Mouse (Mus musculus) forebrain, embryonic 12.5 days (tissue): ENCODE measurements around the gene Pan2. TPM values are rescaled to one million over a fixed set of nuclear protein-coding genes. Genes with fewer than 3 reads are reported as not detected.
"Not testable (repeated sequence)": the region's sequence is repeated elsewhere in the genome, so short reads cannot be mapped to it uniquely, and the experiment has no call there.

Experiments used
- ATAC-seq: fragments of 200-750 bp; cut with Nextera tagmentation; 2 replicates; pipeline ENCODE4 v1.8.0; 2017; ENCODE audit warnings: moderate TSS enrichment; ENCODE audit not compliant: low FRiP score
- H3K27ac ChIP-seq: fragments of 300-500 bp; sonication (generic); 2 replicates; pipeline ENCODE4 v1.5.1; 2016; ENCODE audit warnings: mild to moderate bottlenecking
- H3K27me3 ChIP-seq: fragments of 300-500 bp; sonication (generic); 2 replicates; pipeline ENCODE4 v1.6.1; 2016; ENCODE audit warnings: mild to moderate bottlenecking
- H3K36me3 ChIP-seq: fragments of 300-500 bp; sonication (generic); replicated peaks from 2 replicates; pipeline ENCODE4 v1.6.1; 2016; ENCODE audit warnings: mild to moderate bottlenecking
- H3K4me1 ChIP-seq: fragments of 300-500 bp; sonication (generic); 2 replicates; pipeline ENCODE4 v1.6.1; 2016
- H3K4me2 ChIP-seq: fragments of 300-500 bp; sonication (generic); 2 replicates; pipeline ENCODE4 v1.6.1; 2016; ENCODE audit warnings: mild to moderate bottlenecking, moderate library complexity
- H3K4me3 ChIP-seq: fragments of 300-500 bp; sonication (generic); replicated peaks from 2 replicates; pipeline ENCODE4 v1.5.1; 2016; ENCODE audit warnings: mild to moderate bottlenecking
- H3K9ac ChIP-seq: fragments of 300-500 bp; sonication (generic); 2 replicates; pipeline ENCODE4 v1.6.1; 2016; ENCODE audit warnings: mild to moderate bottlenecking
- H3K9me3 ChIP-seq: fragments of 300-500 bp; sonication (generic); 2 replicates; pipeline ENCODE4 v1.6.1; 2016
- WGBS: fragments of 180-500 bp; shearing (Covaris S2); methylation state at CpG from one replicate; pipeline ENCODE4 v1.1.7; 2016; 5-methylcytosine and 5-hydroxymethylcytosine counted together
- polyA plus RNA-seq: library from polyadenylated mRNA; unstranded; fragments of >200 nt; fragmentation: Nextera tagmentation; extraction: Ambion mirVana; gene quantifications from 2 replicates; pipeline ENCODE4 v1.2.1, GENCODE M21; 2016

Pan2 gene
- polyA plus RNA-seq, 1 experiment from 2014 or later = 40.2 TPM

GRCm38 (mm10) chr10:128322141-128323108 lies 19.3 kb downstream of the Pan2 start, which contains the start of gene Cnpy2:
Cnpy2 (plus strand) TSS chr10:128322459.
- peaks cover 64% of the 10 kb centered on the region for H3K36me3 ChIP-seq
- peak within 1 kb of the TSS; percentile 92 for H3K9ac ChIP-seq
- peaks cover 19% of the 10 kb centered on the region for H3K4me1 ChIP-seq
- peak within 1 kb of the TSS; percentile 95 for H3K27ac ChIP-seq
- WGBS = under 1% methylated on average over 40 of the region's 40 CpGs
- peak; percentile 96 for ATAC-seq
- peak within 1 kb of the TSS; percentile 69 for H3K4me3 ChIP-seq
- no peaks in the 10 kb centered on the region for H3K27me3 ChIP-seq
- H3K4me2 ChIP-seq = peak within 1 kb of the TSS; percentile 75
- H3K9me3 ChIP-seq = no peaks in the 10 kb centered on the region

GRCm38 (mm10) chr10:128323516-128323915 lies 20.4 kb downstream of the Pan2 start:
- Histone ChIP-seq H3K27ac (0 out of 2 replicates have a peak overlapping the region, but pooled peaks have one; percentile 95), H3K9me3 (no peaks in the 10 kb centered on the region), H3K4me2 (peak overlapping the region; percentile 75), H3K9ac (peak overlapping the region; percentile 92), H3K4me3 (peak overlapping the region; percentile 69), H3K27me3 (no peaks in the 10 kb centered on the region), H3K36me3 (peaks cover 63% of the 10 kb centered on the region), H3K4me1 (peaks cover 19% of the 10 kb centered on the region)
- WGBS = 88% methylated on average over 8 of the region's 8 CpGs
- ATAC-seq = no peak

- Histone ChIP-seq H3K4me2 (no peak overlapping the region), H3K4me3 (no peak overlapping the region), H3K27ac (no peak overlapping the region), H3K27me3 (no peaks in the 10 kb centered on the region), H3K9me3 (no peaks in the 10 kb centered on the region), H3K9ac (no peak overlapping the region), H3K4me1 (peaks cover 16% of the 10 kb centered on the region), H3K36me3 (peaks cover 49% of the 10 kb centered on the region)
- no peak for ATAC-seq
- 97% methylated on average over 8 of the region's 8 CpGs for WGBS
These were observed 23.7 kb downstream of the Pan2 start for GRCm38 (mm10) chr10:128326825-128327224.

GRCm38 (mm10) chr10:128327610-128328009 lies 24.5 kb downstream of the Pan2 start:
- H3K27me3 ChIP-seq = no peaks in the 10 kb centered on the region
- H3K36me3 ChIP-seq = peaks cover 49% of the 10 kb centered on the region
- ATAC-seq = no peak
- H3K9me3 ChIP-seq = no peaks in the 10 kb centered on the region
- no peak overlapping the region for H3K27ac ChIP-seq
- H3K4me2 ChIP-seq = no peak overlapping the region
- 87% methylated on average over 10 of the region's 10 CpGs for WGBS
- H3K4me1 ChIP-seq = peaks cover 16% of the 10 kb centered on the region
- no peak overlapping the region for H3K4me3 ChIP-seq
- no peak overlapping the region for H3K9ac ChIP-seq

GRCm38 (mm10) chr10:128332358-128333249 lies 29.5 kb downstream of the Pan2 start:
- ATAC-seq, H3K9me3 ChIP-seq, H3K4me3 ChIP-seq, H3K4me1 ChIP-seq, H3K4me2 ChIP-seq, H3K9ac ChIP-seq, H3K27me3 ChIP-seq, H3K27ac ChIP-seq: not testable (repeated sequence)
- H3K36me3 ChIP-seq = peaks cover 19% of the 10 kb centered on the region
- 83% methylated on average over 6 of the region's 6 CpGs for WGBS

- H3K9me3 ChIP-seq = no peaks in the 10 kb centered on the region
- 0 out of 2 replicates have a peak, but pooled peaks cover 7% of the 10 kb centered on the region for H3K36me3 ChIP-seq
- H3K27ac ChIP-seq = no peak overlapping the region
- 1% methylated on average over 4 of the region's 4 CpGs for WGBS
- no peak overlapping the region for H3K4me2 ChIP-seq
- H3K9ac ChIP-seq = no peak overlapping the region
- H3K4me3 ChIP-seq = no peak overlapping the region
- no peak for ATAC-seq
- H3K4me1 ChIP-seq = peaks cover 29% of the 10 kb centered on the region
- H3K27me3 ChIP-seq = no peaks in the 10 kb centered on the region
These were observed 32.4 kb downstream of the Pan2 start for GRCm38 (mm10) chr10:128335582-128335981.

- H3K9me3 ChIP-seq = no peaks in the 10 kb centered on the region
- ATAC-seq = no peak
- H3K27ac ChIP-seq = no peak overlapping the region
- no peak overlapping the region for H3K4me2 ChIP-seq
- no peak overlapping the region for H3K9ac ChIP-seq
- H3K4me3 ChIP-seq = no peak overlapping the region
- H3K4me1 ChIP-seq = peaks cover 29% of the 10 kb centered on the region
- 99% methylated on average over 3 of the region's 3 CpGs for WGBS
- no peaks in the 10 kb centered on the region for H3K27me3 ChIP-seq
- 0 out of 2 replicates have a peak, but pooled peaks cover 7% of the 10 kb centered on the region for H3K36me3 ChIP-seq
These were observed 33.1 kb downstream of the Pan2 start for GRCm38 (mm10) chr10:128336195-128336594.

GRCm38 (mm10) chr10:128336597-128336996 lies 33.5 kb downstream of the Pan2 start:
- Histone ChIP-seq H3K4me3 (peak overlapping the region; percentile 97; the same call in 1 of the 2 replicates), H3K9me3 (no peaks in the 10 kb centered on the region), H3K4me2 (peak overlapping the region; percentile 86), H3K4me1 (peaks cover 29% of the 10 kb centered on the region), H3K36me3 (0 out of 2 replicates have a peak, but pooled peaks cover 7% of the 10 kb centered on the region), H3K27me3 (no peaks in the 10 kb centered on the region), H3K27ac (no peak overlapping the region), H3K9ac (no peak overlapping the region; the same call in 1 of the 2 replicates)
- no peak for ATAC-seq
- 95% methylated on average over 3 of the region's 3 CpGs for WGBS

- Histone ChIP-seq H3K27ac (peak within 1 kb of the TSS; percentile 94), H3K4me2 (peak within 1 kb of the TSS; percentile 86), H3K4me3 (peak within 1 kb of the TSS; percentile 97), H3K9me3 (no peaks in the 10 kb centered on the region), H3K4me1 (peaks cover 29% of the 10 kb centered on the region), H3K9ac (peak within 1 kb of the TSS; percentile 99), H3K27me3 (no peaks in the 10 kb centered on the region), H3K36me3 (0 out of 2 replicates have a peak, but pooled peaks cover 7% of the 10 kb centered on the region)
- ATAC-seq = peak; percentile 99
- 1% methylated on average over 60 of the region's 61 CpGs for WGBS
These were observed 34.4 kb downstream of the Pan2 start, which contains the start of gene Cs for GRCm38 (mm10) chr10:128337306-128338181. Cs (plus strand) TSS chr10:128337734.

GRCm38 (mm10) chr10:128338415-128338814 lies 35.3 kb downstream of the Pan2 start:
- Histone ChIP-seq H3K4me3 (peak overlapping the region; percentile 97), H3K36me3 (0 out of 2 replicates have a peak, but pooled peaks cover 7% of the 10 kb centered on the region), H3K4me1 (peaks cover 29% of the 10 kb centered on the region), H3K4me2 (peak overlapping the region; percentile 86), H3K27me3 (no peaks in the 10 kb centered on the region), H3K9ac (peak overlapping the region; percentile 99), H3K9me3 (no peaks in the 10 kb centered on the region), H3K27ac (peak overlapping the region; percentile 94)
- WGBS = 29% methylated on average over 5 of the region's 5 CpGs
- ATAC-seq = no peak

- no peaks in the 10 kb centered on the region for H3K27me3 ChIP-seq
- no peaks in the 10 kb centered on the region for H3K9me3 ChIP-seq
- no peak overlapping the region for H3K27ac ChIP-seq
- H3K4me3 ChIP-seq = peak overlapping the region; percentile 97
- H3K4me1 ChIP-seq = peaks cover 29% of the 10 kb centered on the region
- 0 out of 2 replicates have a peak, but pooled peaks cover 7% of the 10 kb centered on the region for H3K36me3 ChIP-seq
- no peak for ATAC-seq
- peak overlapping the region; percentile 99; the same call in 1 of the 2 replicates for H3K9ac ChIP-seq
- WGBS = 82% methylated on average over 2 of the region's 2 CpGs
- H3K4me2 ChIP-seq = peak overlapping the region; percentile 86
These were observed 35.8 kb downstream of the Pan2 start for GRCm38 (mm10) chr10:128338948-128339347.
